Mouse (Mus musculus) ES-E14 (cell line): ENCODE data around the gene Prkar1a. TPM values are rescaled to one million over a fixed set of nuclear protein-coding genes. Genes with fewer than 3 reads are reported as not detected.

Source experiments
- DNase-seq: peaks from one replicate; pipeline ENCODE4 v3.0.0-alpha.2; 2013; ENCODE audit warnings: low read depth, low spot score
- H3K27ac ChIP-seq: 2 replicates; pipeline ENCODE4 v1.5.1; 2012; ENCODE audit warnings: low read depth, mild to moderate bottlenecking, low read length, moderate library complexity, mixed read lengths; ENCODE audit not compliant: poor library complexity, insufficient read depth, severe bottlenecking
- H3K36me3 ChIP-seq: 2 replicates; pipeline ENCODE4 v1.6.1; 2012; ENCODE audit warnings: mild to moderate bottlenecking, low read length, moderate library complexity, mixed read lengths; ENCODE audit not compliant: control insufficient read depth, poor library complexity, insufficient read depth, severe bottlenecking
- H3K4me1 ChIP-seq, 2 experiments: fragments of 150-350 bp in 1 of 2; sonication (generic) in 1 of 2; 2 replicates each; pipeline ENCODE4 v1.6.1; 2012; ENCODE audit warnings: low read length in 2 of 2, mild to moderate bottlenecking in 1 of 2, mixed read lengths in 1 of 2; ENCODE audit not compliant: control insufficient read depth in 2 of 2, insufficient read depth in 2 of 2, poor library complexity in 1 of 2
- H3K4me3 ChIP-seq, 2 experiments: fragments of 150-350 bp in 1 of 2; sonication (generic) in 1 of 2; 2 replicates each; pipeline ENCODE4 v1.5.1; 2012; ENCODE audit warnings: low read length in 2 of 2, low read depth in 1 of 2, mild to moderate bottlenecking in 1 of 2, mixed read lengths in 1 of 2; ENCODE audit not compliant: insufficient read depth in 1 of 2, poor library complexity in 1 of 2, severe bottlenecking in 1 of 2
- H3K9ac ChIP-seq: 2 replicates; pipeline ENCODE4 v1.6.1; 2012; ENCODE audit warnings: low read depth, mild to moderate bottlenecking, low read length, mixed read lengths; ENCODE audit not compliant: poor library complexity, insufficient read depth, severe bottlenecking
- H3K9me3 ChIP-seq: fragments of 150-350 bp; sonication (generic); 2 replicates; pipeline ENCODE4 v1.6.1; 2012; ENCODE audit warnings: low read depth, mild to moderate bottlenecking, low read length; ENCODE audit not compliant: control insufficient read depth, insufficient read depth
- CHD2 ChIP-seq: IDR thresholded peaks from 2 replicates; pipeline ENCODE4 v1.6.1; 2014; ENCODE audit warnings: mild to moderate bottlenecking, low read depth, low read length, inconsistent platforms
- HCFC1 ChIP-seq: IDR thresholded peaks from 2 replicates; pipeline ENCODE4 v1.6.1; 2012; ENCODE audit warnings: low read length, inconsistent platforms, borderline replicate concordance; ENCODE audit not compliant: insufficient read depth
- MAFK ChIP-seq: IDR thresholded peaks from 2 replicates; pipeline ENCODE4 v1.6.1; 2014; ENCODE audit warnings: mild to moderate bottlenecking, low read depth, low read length, inconsistent platforms; ENCODE audit not compliant: insufficient read depth
- ZC3H11A ChIP-seq: IDR thresholded peaks from 2 replicates; pipeline ENCODE4 v1.6.1; 2012; ENCODE audit warnings: low read depth, mild to moderate bottlenecking, inconsistent platforms, low read length, borderline replicate concordance
- ZNF384 ChIP-seq: IDR thresholded peaks from 2 replicates; pipeline ENCODE4 v1.6.1; 2012; ENCODE audit warnings: low read depth, low read length, inconsistent platforms
- in situ Hi-C, 2 experiments: fragments of 600-800 bp; cut with MboI; formaldehyde crosslinking; loops; one replicate each; pipeline ENCODE4 v1.15.1; 2025; ENCODE audit warnings: low sequenced_read_pairs in 2 of 2, inconsistent platforms in 1 of 2; ENCODE audit not compliant: unreplicated experiment in 2 of 2
- total RNA-seq: library from RNA; depleted of rRNA; stranded (reverse); fragments of 300-350 nt; gene quantifications from 2 replicates; pipeline ENCODE4 v1.2.3, GENCODE M21; 2012

The Prkar1a gene
- total RNA-seq, 1 experiment = 46.0 TPM

DNA sequence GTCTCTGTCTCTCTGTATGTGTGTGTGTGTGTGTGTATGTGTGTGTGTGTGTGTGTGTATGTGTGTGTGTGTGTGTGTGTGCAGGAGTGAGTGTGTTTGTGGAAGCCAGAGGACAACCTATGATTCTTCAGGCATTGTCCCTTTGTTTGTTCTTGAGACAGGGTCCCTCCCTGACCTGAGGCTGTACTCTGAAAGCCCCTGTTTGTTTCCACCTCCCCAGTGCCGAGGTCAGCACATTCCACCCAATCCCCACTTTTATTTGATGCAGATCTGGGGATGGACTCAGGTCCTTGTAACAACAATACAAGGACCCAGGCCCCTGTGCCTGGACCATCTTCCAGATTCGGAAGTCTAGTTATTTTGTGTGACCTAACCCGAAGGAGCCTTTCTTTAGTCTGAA is 58.2 kb downstream of the Prkar1a start:
- TF ChIP-seq HCFC1 = no peak
- peak; percentile 84 for TF ChIP-seq MAFK
- H3K9me3 ChIP-seq = no peaks in the 10 kb centered on the region
- H3K4me1 ChIP-seq = no peaks in the 10 kb centered on the region
- in situ Hi-C loops = no loop called here
- no peak overlapping the region for H3K27ac ChIP-seq
- H3K4me3 ChIP-seq = no peak overlapping the region
- DNase-seq = no peak
- no peaks in the 10 kb centered on the region for H3K36me3 ChIP-seq
- no peak overlapping the region for H3K9ac ChIP-seq

DNA sequence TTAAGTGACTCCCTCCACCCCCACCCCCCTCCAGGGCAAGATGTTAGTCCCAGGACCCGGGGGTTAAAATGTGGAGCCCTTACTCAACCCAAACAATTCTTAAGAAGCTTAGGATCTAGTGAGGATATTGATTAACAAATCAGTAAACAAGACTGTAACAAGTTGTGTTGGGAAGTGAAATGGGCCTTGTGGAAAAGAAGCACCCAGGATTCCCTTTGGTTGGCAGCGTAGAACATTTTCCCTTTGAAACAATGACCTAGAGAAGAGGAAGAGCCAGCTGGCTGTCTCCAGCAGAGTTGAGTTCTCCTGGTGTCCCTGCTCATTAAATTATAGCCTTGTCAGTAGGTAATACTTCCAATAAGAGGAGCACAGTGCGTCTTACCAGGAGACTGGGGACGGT is 59.6 kb downstream of the Prkar1a start:
- in situ Hi-C loops = no loop called here
- no peak for DNase-seq
- no peak for TF ChIP-seq HCFC1
- no peak for TF ChIP-seq CHD2
- no peak for TF ChIP-seq MAFK
- no peak for TF ChIP-seq ZC3H11A
- TF ChIP-seq ZNF384 = no peak
- Histone ChIP-seq H3K9ac (no peak overlapping the region), H3K4me3 (no peak overlapping the region), H3K27ac (no peak overlapping the region), H3K4me1 (no peaks in the 10 kb centered on the region; a peak in 2 of 4 replicates), H3K36me3 (no peaks in the 10 kb centered on the region), H3K9me3 (no peaks in the 10 kb centered on the region)

DNA sequence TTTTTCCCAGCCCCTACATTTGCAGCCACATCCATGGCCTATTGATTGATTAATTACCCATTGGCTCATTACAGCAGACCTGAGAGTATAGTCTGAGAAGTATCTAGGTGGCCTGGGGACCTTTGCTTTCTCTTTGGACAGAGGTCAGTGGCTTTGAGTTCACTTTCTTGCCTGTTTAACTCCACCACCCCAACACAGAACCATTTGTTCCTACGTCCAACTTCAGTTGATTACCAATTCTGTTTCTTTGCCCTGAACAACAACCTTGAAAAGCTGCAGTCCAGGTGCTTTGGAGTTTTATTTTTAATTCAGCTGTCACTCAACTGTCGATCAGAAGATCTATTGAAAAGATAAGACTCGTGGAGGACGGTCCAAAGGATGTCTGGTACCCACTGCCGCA is 60.3 kb downstream of the Prkar1a start:
- Histone ChIP-seq H3K27ac (no peak overlapping the region), H3K4me3 (no peak overlapping the region), H3K9me3 (no peaks in the 10 kb centered on the region), H3K4me1 (no peaks in the 10 kb centered on the region; a peak in 2 of 4 replicates), H3K9ac (no peak overlapping the region), H3K36me3 (no peaks in the 10 kb centered on the region)
- in situ Hi-C loops = no loop called here
- no peak for DNase-seq
- TF ChIP-seq MAFK = no peak

DNA sequence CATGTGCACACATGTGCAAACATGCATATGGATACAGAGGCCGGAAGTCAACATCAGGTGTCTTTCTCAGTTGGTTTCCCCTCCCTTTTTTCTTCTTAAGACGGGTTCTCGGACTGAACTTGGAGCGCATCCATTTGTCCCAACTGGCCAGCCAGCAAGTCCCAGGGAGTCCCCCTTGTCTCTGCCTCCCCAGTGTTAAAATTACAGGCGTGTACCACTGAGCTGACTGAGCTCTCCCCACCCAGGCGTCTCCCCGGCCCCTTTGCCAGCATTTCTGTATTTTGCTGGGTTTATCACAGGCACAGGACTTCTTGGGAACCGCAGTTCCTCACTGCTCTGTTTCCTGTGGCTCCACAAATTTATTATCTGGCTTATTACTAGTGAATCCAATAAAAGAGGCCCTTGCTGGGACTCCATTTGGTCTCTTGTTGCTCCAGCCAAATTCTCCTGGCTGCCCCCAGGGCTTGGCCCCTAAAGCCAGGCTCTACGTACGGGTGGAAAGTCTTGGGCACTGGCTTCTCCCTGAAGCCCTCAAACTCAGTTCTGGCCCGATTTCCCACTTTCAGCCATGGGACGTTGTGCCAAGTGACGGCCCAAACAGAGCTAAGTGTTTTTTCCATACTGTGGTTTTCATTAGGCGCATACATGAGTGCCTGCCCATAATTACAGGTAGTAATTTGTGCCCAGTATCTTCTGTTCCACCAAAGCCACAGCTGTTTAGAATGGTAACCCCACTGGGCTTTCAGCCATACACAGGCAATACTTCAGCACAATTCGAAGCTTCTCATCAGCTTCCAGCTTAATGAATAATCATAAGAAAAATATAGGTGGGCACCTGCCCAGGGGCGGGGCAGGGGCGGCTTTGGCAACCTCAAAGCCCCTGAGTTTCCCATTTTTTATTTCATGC is 65.4 kb downstream of the Prkar1a start:
- H3K4me3 ChIP-seq = no peak overlapping the region
- H3K9me3 ChIP-seq = no peaks in the 10 kb centered on the region
- H3K4me1 ChIP-seq = no peaks in the 10 kb centered on the region; a peak in 2 of 4 replicates
- H3K9ac ChIP-seq = no peak overlapping the region
- no peaks in the 10 kb centered on the region for H3K36me3 ChIP-seq
- no peak overlapping the region for H3K27ac ChIP-seq
- no peak for TF ChIP-seq CHD2
- TF ChIP-seq ZC3H11A = no peak
- no peak for TF ChIP-seq ZNF384
- TF ChIP-seq HCFC1 = no peak
- no peak for TF ChIP-seq MAFK
- DNase-seq = no peak
- in situ Hi-C loops = no loop called here

DNA sequence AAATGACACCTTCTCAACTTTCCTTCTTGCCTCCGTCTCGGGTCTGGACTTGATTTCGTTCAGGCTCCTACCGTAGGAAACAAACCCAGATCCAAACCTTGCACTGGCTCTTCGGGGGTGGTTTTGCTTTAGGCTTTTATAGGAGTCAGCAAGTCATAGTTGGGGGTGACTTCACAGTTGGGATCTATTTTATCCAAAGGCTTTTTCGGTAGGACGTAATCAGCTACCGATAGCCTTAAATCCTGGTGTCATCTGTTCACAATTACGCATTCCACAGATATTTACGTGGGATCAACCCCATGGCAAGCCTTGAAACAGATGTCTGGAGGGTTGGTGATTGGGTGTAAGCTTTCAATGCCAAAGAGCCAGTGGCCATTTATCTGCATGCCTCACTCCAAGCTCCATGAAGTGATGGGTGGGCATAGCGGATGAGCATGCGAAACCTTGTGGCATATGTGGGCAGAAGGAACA is 66.1 kb downstream of the Prkar1a start:
- no peak for TF ChIP-seq ZNF384
- TF ChIP-seq HCFC1 = no peak
- TF ChIP-seq CHD2 = no peak
- TF ChIP-seq MAFK = no peak
- TF ChIP-seq ZC3H11A = no peak
- H3K27ac ChIP-seq = no peak overlapping the region
- in situ Hi-C loops = no loop called here
- no peak for DNase-seq
- H3K4me3 ChIP-seq = no peak overlapping the region
- no peaks in the 10 kb centered on the region; a peak in 2 of 4 replicates for H3K4me1 ChIP-seq
- H3K36me3 ChIP-seq = no peaks in the 10 kb centered on the region
- H3K9ac ChIP-seq = no peak overlapping the region
- H3K9me3 ChIP-seq = no peaks in the 10 kb centered on the region
